Mouse (Mus musculus): ENCODE measurements at regions not wholly inside any gene's neighbourhood (a gene's known extent, or its start where the extent isn't known, plus 50 kb on each side); places are given as distances from the start of the nearest gene placed in this dataset.

GRCm38 (mm10) chr4:119036582-119036981 is 71.9 kb upstream of the Slc2a1 start:
- WGBS = 89% methylated on average over 5 of the region's 5 CpGs
- no peaks in the 10 kb centered on the region for H3K36me3 ChIP-seq (replicated peaks; ENCODE audit: control insufficient read depth, insufficient read depth)
- H3K4me3 ChIP-seq (replicated peaks; ENCODE audit: low read length) = no peak overlapping the region
- ATAC-seq (ENCODE audit: low FRiP score) (no peak), DNase-seq (ENCODE audit: low spot score) (no peak)
- no peak overlapping the region for H3K4me2 ChIP-seq (replicated peaks)
- H3K4me1 ChIP-seq (replicated peaks; ENCODE audit: control insufficient read depth, insufficient read depth, low read length) = no peaks in the 10 kb centered on the region
- H3K9me3 ChIP-seq (ENCODE audit: control insufficient read depth, low read length) = no peaks in the 10 kb centered on the region
- H3K27ac ChIP-seq = no peak overlapping the region
- no peaks in the 10 kb centered on the region for H3K27me3 ChIP-seq (ENCODE audit: control insufficient read depth, insufficient read depth, low read length)
- no peak overlapping the region for H3K9ac ChIP-seq

- 92% methylated on average over 6 of the region's 6 CpGs for WGBS
- H3K27ac ChIP-seq = no peak overlapping the region
- ATAC-seq (ENCODE audit: low FRiP score) = no peak
Measured at GRCm38 (mm10) chr4:119040041-119040440, 68.5 kb upstream of the Slc2a1 start.

GRCm38 (mm10) chr4:119041616-119042015 is 66.9 kb upstream of the Slc2a1 start:
- 72% methylated on average over 6 of the region's 6 CpGs for WGBS
- no peaks in the 10 kb centered on the region for H3K36me3 ChIP-seq (replicated peaks; ENCODE audit: control insufficient read depth, insufficient read depth)
- no peak overlapping the region for H3K4me3 ChIP-seq (replicated peaks; ENCODE audit: low read length)
- H3K4me2 ChIP-seq (replicated peaks) = no peak overlapping the region
- H3K27ac ChIP-seq = no peak overlapping the region
- no peak for ATAC-seq (ENCODE audit: low FRiP score)
- no peak for DNase-seq (ENCODE audit: low spot score)
- no peaks in the 10 kb centered on the region for H3K27me3 ChIP-seq (ENCODE audit: control insufficient read depth, insufficient read depth, low read length)
- H3K9me3 ChIP-seq (ENCODE audit: control insufficient read depth, low read length) = no peaks in the 10 kb centered on the region
- H3K9ac ChIP-seq = no peak overlapping the region
- H3K4me1 ChIP-seq (replicated peaks; ENCODE audit: control insufficient read depth, insufficient read depth, low read length) = 0 out of 2 replicates have a peak, but pooled peaks cover 5% of the 10 kb centered on the region

More at GRCm38 (mm10) chr4:119040041-119040440, 68.5 kb upstream of the Slc2a1 start:
- Histone ChIP-seq H3K4me1 (replicated peaks; ENCODE audit: control insufficient read depth, insufficient read depth, low read length) (0 out of 2 replicates have a peak, but pooled peaks cover 5% of the 10 kb centered on the region), H3K4me2 (replicated peaks) (no peak overlapping the region), H3K27me3 (ENCODE audit: control insufficient read depth, insufficient read depth, low read length) (no peaks in the 10 kb centered on the region), H3K4me3 (replicated peaks; ENCODE audit: low read length) (no peak overlapping the region), H3K9ac (no peak overlapping the region), H3K9me3 (ENCODE audit: control insufficient read depth, low read length) (no peaks in the 10 kb centered on the region), H3K36me3 (replicated peaks; ENCODE audit: control insufficient read depth, insufficient read depth) (no peaks in the 10 kb centered on the region)
- DNase-seq (ENCODE audit: low spot score) = no peak

GRCm38 (mm10) chr4:119044005-119044677 is 64.4 kb upstream of the Slc2a1 start:
- 0 out of 2 replicates have a peak overlapping the region, but pooled peaks have one; percentile 26 for H3K27ac ChIP-seq
- no peak overlapping the region for H3K9ac ChIP-seq
- 0 out of 2 replicates have a peak, but pooled peaks cover 5% of the 10 kb centered on the region for H3K4me1 ChIP-seq (replicated peaks; ENCODE audit: control insufficient read depth, insufficient read depth, low read length)
- H3K9me3 ChIP-seq (ENCODE audit: control insufficient read depth, low read length) = no peaks in the 10 kb centered on the region
- H3K4me2 ChIP-seq (replicated peaks) = no peak overlapping the region
- H3K36me3 ChIP-seq (replicated peaks; ENCODE audit: control insufficient read depth, insufficient read depth) = no peaks in the 10 kb centered on the region
- H3K4me3 ChIP-seq (replicated peaks; ENCODE audit: low read length) = no peak overlapping the region
- ATAC-seq (ENCODE audit: low FRiP score) (peak; percentile 55; the same call in 1 of the 2 replicates), DNase-seq (ENCODE audit: low spot score) (no peak)
- H3K27me3 ChIP-seq (ENCODE audit: control insufficient read depth, insufficient read depth, low read length) = no peaks in the 10 kb centered on the region
- 26% methylated on average over 19 of the region's 19 CpGs for WGBS

GRCm38 (mm10) chr4:119044836-119045235 is 63.7 kb upstream of the Slc2a1 start:
- no peaks in the 10 kb centered on the region for H3K36me3 ChIP-seq (replicated peaks; ENCODE audit: control insufficient read depth, insufficient read depth)
- ATAC-seq (ENCODE audit: low FRiP score) = no peak
- WGBS = 73% methylated on average over 13 of the region's 13 CpGs
- H3K9ac ChIP-seq = no peak overlapping the region
- no peaks in the 10 kb centered on the region for H3K9me3 ChIP-seq (ENCODE audit: control insufficient read depth, low read length)
- H3K4me3 ChIP-seq (replicated peaks; ENCODE audit: low read length) = no peak overlapping the region
- H3K4me1 ChIP-seq (replicated peaks; ENCODE audit: control insufficient read depth, insufficient read depth, low read length) = 0 out of 2 replicates have a peak, but pooled peaks cover 5% of the 10 kb centered on the region
- no peak overlapping the region for H3K27ac ChIP-seq
- DNase-seq (ENCODE audit: low spot score) = peak; percentile 56
- no peak overlapping the region for H3K4me2 ChIP-seq (replicated peaks)
- no peaks in the 10 kb centered on the region for H3K27me3 ChIP-seq (ENCODE audit: control insufficient read depth, insufficient read depth, low read length)

GRCm38 (mm10) chr4:119050867-119051353 is 57.6 kb upstream of the Slc2a1 start:
- WGBS = 76% methylated on average over 2 of the region's 2 CpGs

GRCm38 (mm10) chr4:119052537-119052936 is 56.0 kb upstream of the Slc2a1 start:
- H3K4me2 ChIP-seq (replicated peaks) = no peak overlapping the region
- H3K9ac ChIP-seq = no peak overlapping the region
- DNase-seq (ENCODE audit: low spot score) (no peak), ATAC-seq (ENCODE audit: low FRiP score) (no peak)
- no peaks in the 10 kb centered on the region for H3K36me3 ChIP-seq (replicated peaks; ENCODE audit: control insufficient read depth, insufficient read depth)
- H3K27ac ChIP-seq = no peak overlapping the region
- no peak overlapping the region for H3K4me3 ChIP-seq (replicated peaks; ENCODE audit: low read length)
- WGBS = 69% methylated on average over 3 of the region's 3 CpGs
- no peaks in the 10 kb centered on the region for H3K27me3 ChIP-seq (ENCODE audit: control insufficient read depth, insufficient read depth, low read length)
- H3K4me1 ChIP-seq (replicated peaks; ENCODE audit: control insufficient read depth, insufficient read depth, low read length) = no peaks in the 10 kb centered on the region
- no peaks in the 10 kb centered on the region for H3K9me3 ChIP-seq (ENCODE audit: control insufficient read depth, low read length)

More at GRCm38 (mm10) chr4:119050867-119051353, 57.6 kb upstream of the Slc2a1 start:
- H3K4me3 ChIP-seq (replicated peaks; ENCODE audit: low read length) = no peak overlapping the region
- H3K27ac ChIP-seq = no peak overlapping the region
- H3K9ac ChIP-seq = no peak overlapping the region
- DNase-seq (ENCODE audit: low spot score) (no peak), ATAC-seq (ENCODE audit: low FRiP score) (no peak)
- H3K27me3 ChIP-seq (ENCODE audit: control insufficient read depth, insufficient read depth, low read length) = no peaks in the 10 kb centered on the region
- no peaks in the 10 kb centered on the region for H3K9me3 ChIP-seq (ENCODE audit: control insufficient read depth, low read length)
- no peak overlapping the region for H3K4me2 ChIP-seq (replicated peaks)
- no peaks in the 10 kb centered on the region for H3K4me1 ChIP-seq (replicated peaks; ENCODE audit: control insufficient read depth, insufficient read depth, low read length)
- no peaks in the 10 kb centered on the region for H3K36me3 ChIP-seq (replicated peaks; ENCODE audit: control insufficient read depth, insufficient read depth)

- H3K27me3 ChIP-seq (ENCODE audit: control insufficient read depth, insufficient read depth, low read length) = no peaks in the 10 kb centered on the region
- WGBS = 86% methylated on average over 4 of the region's 4 CpGs
- ATAC-seq (ENCODE audit: low FRiP score) (no peak), DNase-seq (ENCODE audit: low spot score) (no peak)
- H3K4me1 ChIP-seq (replicated peaks; ENCODE audit: control insufficient read depth, insufficient read depth, low read length) = no peaks in the 10 kb centered on the region
- no peak overlapping the region for H3K9ac ChIP-seq
- H3K36me3 ChIP-seq (replicated peaks; ENCODE audit: control insufficient read depth, insufficient read depth) = no peaks in the 10 kb centered on the region
- no peak overlapping the region for H3K4me3 ChIP-seq (replicated peaks; ENCODE audit: low read length)
- H3K4me2 ChIP-seq (replicated peaks) = no peak overlapping the region
- H3K27ac ChIP-seq = no peak overlapping the region
- H3K9me3 ChIP-seq (ENCODE audit: control insufficient read depth, low read length) = no peaks in the 10 kb centered on the region
Measured at GRCm38 (mm10) chr4:119053241-119053640, 55.3 kb upstream of the Slc2a1 start.

GRCm38 (mm10) chr4:119053680-119054079 is 54.8 kb upstream of the Slc2a1 start:
- 94% methylated on average over 6 of the region's 6 CpGs for WGBS
- Histone ChIP-seq H3K4me1 (replicated peaks; ENCODE audit: control insufficient read depth, insufficient read depth, low read length) (no peaks in the 10 kb centered on the region), H3K9ac (no peak overlapping the region), H3K9me3 (ENCODE audit: control insufficient read depth, low read length) (no peaks in the 10 kb centered on the region), H3K27me3 (ENCODE audit: control insufficient read depth, insufficient read depth, low read length) (no peaks in the 10 kb centered on the region), H3K4me3 (replicated peaks; ENCODE audit: low read length) (no peak overlapping the region), H3K36me3 (replicated peaks; ENCODE audit: control insufficient read depth, insufficient read depth) (no peaks in the 10 kb centered on the region), H3K4me2 (replicated peaks) (no peak overlapping the region), H3K27ac (no peak overlapping the region)
- ATAC-seq (ENCODE audit: low FRiP score) (no peak), DNase-seq (ENCODE audit: low spot score) (no peak)

Data from hindbrain, embryonic 14.5 days (tissue).